Mouse (Mus musculus): ENCODE data around the gene Myl7.
A peak's percentile ranks its signal among the peaks of the same experiment; 100 is the strongest.

Myl7 gene

DNA sequence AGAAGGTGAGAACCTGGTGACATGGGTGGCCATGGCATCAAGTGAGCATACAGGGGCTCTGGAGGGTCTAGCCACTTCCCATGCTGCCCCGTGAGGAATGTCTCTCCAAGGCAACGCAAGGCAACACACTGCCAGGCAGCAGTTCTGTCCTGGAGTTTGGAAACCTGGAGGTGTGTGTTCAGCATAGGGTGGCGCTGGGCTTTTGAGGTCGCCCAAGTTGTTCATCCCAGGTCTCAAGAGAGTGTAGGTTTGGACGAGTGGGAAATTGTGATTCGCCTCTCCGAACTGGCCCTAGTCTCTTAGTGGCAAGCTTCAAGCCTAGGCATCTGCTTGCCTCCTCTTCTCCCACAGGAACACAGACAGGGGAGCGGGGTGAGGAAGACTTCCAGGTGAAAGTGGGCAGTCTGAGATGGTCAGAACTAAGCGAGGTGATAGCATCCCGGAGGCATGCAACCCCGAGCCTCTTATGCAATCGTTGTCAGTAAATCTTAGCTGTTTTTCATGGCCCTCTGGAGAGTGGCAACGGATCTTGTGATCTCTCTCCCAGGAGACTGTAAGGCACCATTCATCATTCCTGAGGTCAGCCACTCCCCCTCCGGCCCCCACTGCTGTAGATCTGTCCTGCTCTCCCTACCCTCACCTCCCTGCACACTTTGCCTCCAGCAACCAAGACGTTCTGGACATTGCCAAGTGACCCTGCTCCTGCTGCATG, 36.0 kb downstream of the Myl7 start:
- DNase-seq (ENCODE audit: low spot score) = peak; percentile 56

DNA sequence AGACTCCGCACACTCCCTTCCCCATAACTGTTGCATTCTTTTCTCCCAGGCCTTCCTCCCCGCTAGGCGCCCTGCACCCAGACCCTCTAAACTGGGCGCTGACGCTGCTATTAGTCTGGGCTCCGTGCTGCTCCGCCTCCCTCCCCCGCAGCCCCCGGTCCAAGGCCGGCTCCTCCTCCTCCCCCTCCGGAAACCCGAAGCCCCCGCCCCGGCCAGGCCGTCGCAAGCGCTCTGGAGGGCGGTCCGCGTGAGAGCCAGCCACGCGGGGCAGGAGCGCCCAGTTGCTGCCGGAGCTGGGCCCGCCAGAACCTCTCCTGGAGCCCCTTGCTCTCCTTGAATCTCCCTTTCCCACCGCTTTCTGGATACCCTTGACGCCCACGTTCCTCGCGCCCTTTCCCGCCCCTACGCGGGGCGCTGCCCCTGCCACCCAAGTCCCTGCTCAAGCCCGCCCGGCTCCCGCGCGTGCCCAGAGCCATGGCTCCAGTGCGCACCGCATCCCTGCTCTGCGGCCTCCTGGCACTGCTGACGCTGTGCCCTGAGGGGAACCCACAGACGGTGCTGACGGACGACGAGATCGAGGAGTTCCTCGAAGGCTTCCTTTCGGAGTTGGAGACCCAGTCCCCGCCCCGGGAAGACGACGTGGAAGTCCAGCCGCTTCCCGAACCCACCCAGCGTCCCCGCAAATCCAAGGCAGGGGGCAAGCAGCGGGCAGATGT, 36.7 kb downstream of the Myl7 start, which contains the start of gene Aebp1:
Gene Aebp1, plus strand, starts transcription at position 270 of the 716 bp plus-strand sequence.
- DNase-seq (ENCODE audit: low spot score) = peak; percentile 73

DNA sequence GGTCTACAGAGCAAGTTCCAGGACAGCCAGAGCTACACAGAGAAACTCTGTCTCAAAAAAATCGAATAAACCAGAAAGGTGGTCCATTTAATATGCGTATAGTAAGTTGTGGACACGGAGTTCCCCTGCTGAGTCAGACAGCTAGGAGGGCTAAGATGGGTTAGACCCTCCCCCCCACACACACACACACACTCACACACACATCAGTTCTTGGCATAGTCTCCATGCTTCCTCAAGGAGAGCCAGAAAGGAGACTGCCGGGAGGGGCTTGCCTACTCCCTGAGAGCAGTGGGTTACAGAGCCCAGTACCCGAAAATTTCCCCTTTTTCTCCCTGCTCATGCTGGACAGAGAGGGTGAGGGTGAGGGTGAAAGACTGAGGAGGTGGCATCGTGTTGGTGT, 37.9 kb downstream of the Myl7 start:
- DNase-seq (ENCODE audit: low spot score) = no peak

DNA sequence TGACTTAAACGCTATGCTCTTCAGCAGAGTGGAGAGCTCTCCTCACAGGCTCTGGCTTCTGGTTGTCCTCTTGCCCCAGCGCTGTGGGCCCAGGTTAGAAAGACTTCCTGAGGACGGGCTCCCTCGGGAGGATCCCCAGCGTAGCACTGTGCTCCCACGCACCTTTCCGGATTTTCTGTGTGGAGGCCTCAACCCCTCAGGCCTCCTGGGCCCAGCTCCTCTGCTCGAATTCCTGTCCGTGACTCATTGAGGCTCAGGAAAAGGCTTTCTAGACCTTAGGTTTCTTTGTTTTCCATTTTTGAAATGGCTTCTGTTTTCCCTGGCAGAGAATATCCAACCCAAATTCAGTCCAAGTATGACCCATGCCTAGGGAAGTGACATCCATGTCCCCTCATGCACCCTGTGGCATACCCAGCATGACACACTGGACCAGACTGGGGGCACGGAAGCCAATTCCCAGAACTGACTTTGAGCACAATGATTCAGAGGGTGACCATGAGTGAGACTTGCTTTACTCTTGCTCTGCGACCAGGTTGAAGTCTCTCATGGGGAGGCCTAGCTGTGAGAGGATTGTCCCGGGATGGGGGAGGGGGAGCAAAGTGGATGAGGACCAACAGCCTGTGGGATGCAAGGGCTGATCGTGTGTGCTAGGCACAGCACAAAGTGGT, 38.6 kb downstream of the Myl7 start:
- DNase-seq (ENCODE audit: low spot score) = no peak

DNA sequence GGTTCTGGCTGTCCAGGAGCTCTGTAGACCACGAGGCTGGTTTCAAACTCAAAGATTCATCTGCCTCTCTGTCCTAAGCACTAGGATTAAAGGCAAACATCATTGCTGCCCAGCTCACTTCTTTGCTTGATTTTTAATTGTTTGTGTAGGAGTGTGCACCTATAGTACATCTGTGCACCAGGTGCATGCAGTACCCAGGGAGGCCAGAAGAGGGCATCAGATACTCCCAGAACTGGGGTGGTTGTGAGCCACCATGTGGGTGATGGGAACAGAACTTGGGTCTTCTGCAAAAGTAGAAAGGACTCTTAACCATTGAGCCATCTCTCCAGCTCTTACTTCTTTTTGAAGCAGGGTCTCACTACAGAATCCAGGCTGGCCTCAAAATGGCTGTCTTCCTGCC, 39.9 kb downstream of the Myl7 start:
- DNase-seq (ENCODE audit: low spot score) = no peak

DNA sequence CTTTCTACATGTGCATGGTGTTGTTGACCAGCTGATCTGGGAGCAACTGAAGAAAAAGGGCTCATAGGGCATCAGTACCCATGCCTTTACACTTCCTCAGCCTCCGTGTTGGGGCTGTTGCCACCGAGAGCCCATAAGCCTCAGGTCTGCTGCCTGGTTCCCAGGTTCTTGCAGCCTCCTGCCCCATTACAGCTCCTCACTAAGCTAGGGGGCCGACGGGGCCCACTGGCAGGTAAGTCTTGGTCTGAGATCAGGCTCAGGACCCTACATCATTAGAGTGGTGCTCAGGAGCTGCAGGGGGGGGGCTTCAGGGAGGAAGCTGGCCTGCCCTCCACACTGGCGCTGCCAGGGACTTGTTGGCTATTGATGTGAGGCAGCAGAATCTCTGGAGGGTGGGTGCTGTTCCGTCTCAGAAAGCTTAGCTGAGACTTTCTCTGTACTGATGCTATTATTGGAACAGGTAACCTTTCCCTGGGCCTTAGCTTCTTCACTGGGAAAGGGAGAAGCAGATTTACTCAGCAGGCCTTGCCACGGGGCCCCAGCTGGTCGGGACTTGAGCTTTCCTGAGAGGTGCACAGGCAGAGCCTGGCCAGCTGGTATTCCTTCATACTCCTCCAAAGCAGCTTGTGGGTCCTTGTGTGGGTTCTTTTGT, 42.0 kb downstream of the Myl7 start:
- DNase-seq (ENCODE audit: low spot score) = no peak

DNA sequence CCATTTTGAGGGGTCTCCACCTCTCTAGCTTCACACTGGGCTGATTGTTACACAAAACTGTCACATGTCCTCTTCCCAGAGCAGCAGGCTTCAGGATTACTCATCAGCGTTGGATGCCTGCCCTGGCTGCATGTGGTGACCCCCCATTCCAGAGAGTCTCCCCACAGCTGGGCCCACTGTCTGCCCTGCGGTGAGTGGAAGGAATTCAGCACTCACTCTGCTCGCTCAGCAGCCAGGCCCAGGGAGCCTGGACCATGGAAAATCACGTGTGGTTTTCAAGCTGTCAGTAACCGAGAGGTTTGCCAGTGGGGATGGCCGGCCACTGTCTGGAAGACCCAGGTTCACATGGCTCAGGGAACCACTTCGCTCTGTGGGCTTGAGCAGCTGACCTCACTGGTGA, 42.7 kb downstream of the Myl7 start:
- DNase-seq (ENCODE audit: low spot score) = peak; percentile 48

DNA sequence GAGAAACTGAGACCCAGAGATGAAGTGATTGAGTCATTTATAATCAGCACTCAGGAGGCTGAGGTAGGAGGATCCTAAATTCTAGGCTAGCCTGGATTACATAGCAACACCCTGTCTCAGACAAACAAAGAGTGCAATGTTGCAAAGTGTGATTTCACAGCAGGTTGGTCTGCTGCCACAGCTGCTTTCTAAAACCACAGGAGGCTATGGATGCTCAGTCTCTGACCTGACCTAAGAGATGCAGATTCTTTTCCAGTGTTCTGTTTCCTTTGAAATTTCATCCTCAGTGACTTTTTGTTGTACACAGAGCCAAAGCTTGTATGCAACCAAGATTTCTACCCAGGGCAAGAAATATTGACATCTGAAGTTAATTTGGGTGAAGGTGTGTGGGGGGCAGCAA, 43.1 kb downstream of the Myl7 start:
- no peak for DNase-seq (ENCODE audit: low spot score)

DNA sequence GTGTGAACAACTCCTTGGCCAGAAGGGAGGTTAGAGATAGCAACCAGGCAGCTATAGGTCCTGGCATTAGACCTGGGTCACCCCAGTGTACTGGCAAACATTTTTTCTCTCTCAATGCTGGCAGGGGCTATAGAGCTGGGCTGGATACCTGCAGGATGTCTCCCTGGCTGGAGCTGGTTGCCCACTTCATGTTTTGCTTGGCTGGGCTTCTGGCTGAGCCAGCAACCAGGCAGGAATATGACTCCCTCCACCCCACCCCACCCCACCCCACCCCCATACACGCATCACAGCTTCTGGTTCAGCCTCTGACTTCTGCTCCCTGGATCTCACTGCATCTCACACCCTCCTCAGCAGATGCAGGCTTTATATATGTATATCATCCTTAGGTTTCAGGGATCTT, 46.3 kb downstream of the Myl7 start:
- no peak for DNase-seq (ENCODE audit: low spot score)

DNA sequence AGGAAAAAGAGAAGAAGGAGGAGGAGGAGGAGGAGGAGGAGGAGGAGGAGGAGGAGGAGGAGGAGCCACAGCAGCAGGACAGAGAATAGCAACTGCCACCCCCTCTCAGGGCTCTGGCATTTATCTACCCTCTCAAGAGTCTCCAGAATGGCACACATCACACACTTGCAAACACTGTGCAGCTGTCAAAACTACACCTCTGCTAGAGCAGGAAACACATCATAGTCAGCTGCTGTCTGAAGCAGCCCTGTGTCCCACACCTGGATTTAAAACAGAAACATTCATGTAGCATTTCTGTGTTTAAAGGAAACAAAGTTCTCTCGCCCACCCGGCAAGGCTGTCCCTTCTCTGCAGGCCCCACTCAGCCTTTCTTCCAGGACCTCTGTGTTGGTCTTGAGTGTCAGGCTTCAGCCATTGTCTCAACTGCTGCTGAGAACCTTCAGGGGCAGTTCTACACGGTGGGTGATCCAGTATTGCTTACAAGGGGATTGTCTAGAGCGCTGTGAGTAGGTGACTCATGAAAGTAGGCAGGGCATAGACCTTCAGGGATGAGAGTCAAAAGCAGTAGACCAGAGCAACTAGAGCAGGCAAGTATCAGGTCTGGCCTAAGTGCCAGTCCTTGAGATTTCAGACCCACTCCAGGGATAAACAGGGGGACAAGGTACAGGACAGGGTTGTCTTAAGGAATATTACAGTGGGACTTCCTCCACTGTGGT, 47.4 kb downstream of the Myl7 start:
- no peak for DNase-seq (ENCODE audit: low spot score)

DNA sequence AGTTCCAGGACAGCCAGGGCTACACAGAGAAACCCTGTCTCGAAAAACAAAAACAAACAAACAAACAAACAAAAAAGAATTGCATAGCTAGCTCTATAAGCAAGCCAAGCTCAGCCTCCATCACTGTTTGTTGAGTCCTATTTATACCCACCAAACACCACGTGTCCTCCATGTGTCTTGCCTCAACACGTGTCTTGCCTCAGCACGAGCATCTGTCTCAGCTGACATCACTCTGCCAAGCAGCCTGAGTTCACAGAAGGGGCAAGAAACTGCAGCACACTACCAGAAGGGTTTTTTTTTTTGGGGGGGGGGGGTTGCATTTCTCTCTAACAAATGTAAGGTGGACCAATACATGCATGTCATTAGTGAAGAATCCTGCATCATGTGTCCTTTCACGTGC, 48.1 kb downstream of the Myl7 start:
- DNase-seq (ENCODE audit: low spot score) = no peak

DNA sequence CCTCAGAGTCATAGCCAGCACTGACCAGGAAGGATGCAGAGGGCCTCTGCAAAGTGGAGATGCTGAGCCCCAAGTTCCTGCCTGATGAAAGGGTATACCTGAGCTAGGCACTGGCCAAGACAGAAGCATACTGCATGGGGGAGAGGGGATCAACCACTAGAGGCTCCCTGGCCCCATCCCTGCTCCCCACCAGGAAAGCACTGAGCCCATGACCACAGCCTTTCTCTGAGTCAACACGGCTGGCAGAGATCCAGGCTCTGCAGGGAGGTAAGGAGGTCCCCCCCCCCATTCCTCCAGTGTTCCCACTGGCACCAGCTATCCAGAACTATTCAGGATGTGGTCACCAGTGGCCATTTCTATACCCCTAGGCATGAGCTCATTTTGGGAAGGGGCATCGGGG, 49.3 kb downstream of the Myl7 start:
- peak; percentile 37 for DNase-seq (ENCODE audit: low spot score)

DNA sequence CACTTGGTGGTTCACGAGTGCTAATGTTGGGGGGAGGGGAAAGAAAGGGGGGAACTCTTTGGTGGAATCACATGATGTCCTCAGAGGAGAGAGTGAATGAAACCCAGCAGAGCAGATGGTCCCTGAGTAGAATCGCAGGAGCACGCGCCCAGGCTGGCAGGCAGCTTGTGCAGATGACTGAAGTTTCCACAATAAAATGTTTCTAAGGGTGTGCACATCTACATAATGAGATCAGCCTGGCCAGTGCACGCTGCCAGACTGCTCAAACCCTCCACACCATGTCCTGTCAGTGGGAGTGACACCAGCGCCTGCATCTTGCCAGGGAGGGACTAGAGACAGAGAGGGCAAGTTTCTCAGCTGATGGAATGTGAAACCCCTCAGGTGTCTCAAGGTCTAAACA, 49.8 kb downstream of the Myl7 start:
- DNase-seq (ENCODE audit: low spot score) = peak; percentile 35

DNA sequence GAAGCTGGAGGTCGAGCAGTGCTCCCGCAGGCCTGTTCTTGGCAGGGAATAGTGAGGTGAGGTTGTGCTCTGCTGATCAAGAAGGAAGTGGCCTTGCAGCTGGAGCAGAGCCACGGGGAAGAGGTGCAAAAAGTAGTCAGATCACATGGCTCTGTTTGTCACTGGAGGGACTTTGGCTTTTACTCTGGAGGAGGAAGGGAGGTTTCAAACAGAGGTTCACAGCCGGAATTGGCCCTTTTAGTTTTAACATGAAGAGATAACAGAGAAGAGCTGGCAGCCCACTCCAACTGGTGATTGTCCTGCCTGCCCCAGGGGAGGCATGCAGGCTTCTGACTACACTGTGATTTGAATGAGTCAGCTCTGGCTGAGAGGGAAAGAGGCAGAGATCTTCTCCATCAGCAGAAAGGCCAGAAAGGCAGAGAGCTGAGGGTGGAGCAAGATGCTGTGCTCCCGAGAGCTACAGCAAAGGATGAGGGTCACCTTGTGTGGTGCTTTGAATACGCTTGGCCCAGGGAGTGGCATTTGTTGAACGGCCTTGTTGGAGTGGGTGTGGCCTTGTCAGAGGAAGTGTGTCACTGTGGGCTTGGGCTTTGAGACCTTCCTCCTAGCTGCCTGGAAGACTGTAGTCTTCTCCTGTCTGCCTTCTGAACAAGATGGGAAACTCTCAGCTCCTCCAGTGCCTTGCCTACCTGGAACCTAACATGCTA, 51.8 kb downstream of the Myl7 start:
- DNase-seq (ENCODE audit: low spot score) = peak; percentile 76
